Mouse (Mus musculus): ENCODE measurements around the gene Spata2l.
A peak's percentile ranks its signal among the peaks of the same experiment; 100 is the strongest.
"Not testable (repeated sequence)": the region's sequence is repeated elsewhere in the genome, so short reads cannot be mapped to it uniquely, and the experiment has no call there.

Spata2l gene

GRCm38 (mm10) chr8:123235520-123236497 lies at the start of gene Spata2l:
Gene Spata2l (minus strand): TSS chr8:123236233.
- DNase-seq (ENCODE audit: low read depth) = peak; percentile 97

GRCm38 (mm10) chr8:123284493-123284892 lies 48.5 kb upstream of the Spata2l start:
- DNase-seq (ENCODE audit: low read depth) = no peak

GRCm38 (mm10) chr8:123283991-123284390 lies 48.0 kb upstream of the Spata2l start:
- DNase-seq (ENCODE audit: low read depth) = no peak

GRCm38 (mm10) chr8:123282994-123283393 lies 47.0 kb upstream of the Spata2l start:
- not testable (repeated sequence) for DNase-seq (ENCODE audit: low read depth)

- DNase-seq (ENCODE audit: low read depth) = no peak
Observed at GRCm38 (mm10) chr8:123280302-123281094, 44.5 kb upstream of the Spata2l start.

- DNase-seq (ENCODE audit: low read depth) = no peak
Observed at GRCm38 (mm10) chr8:123279828-123280227, 43.8 kb upstream of the Spata2l start.

GRCm38 (mm10) chr8:123278445-123278844 lies 42.4 kb upstream of the Spata2l start:
- DNase-seq (ENCODE audit: low read depth) = no peak

GRCm38 (mm10) chr8:123275096-123275495 lies 39.1 kb upstream of the Spata2l start:
- DNase-seq (ENCODE audit: low read depth) = no peak

- no peak for DNase-seq (ENCODE audit: low read depth)
Observed at GRCm38 (mm10) chr8:123274447-123274846, 38.4 kb upstream of the Spata2l start.

- no peak for DNase-seq (ENCODE audit: low read depth)
Observed at GRCm38 (mm10) chr8:123271901-123272300, 35.9 kb upstream of the Spata2l start.

GRCm38 (mm10) chr8:123271147-123271546 lies 35.1 kb upstream of the Spata2l start:
- DNase-seq (ENCODE audit: low read depth) = no peak

GRCm38 (mm10) chr8:123267926-123268656 lies 32.1 kb upstream of the Spata2l start:
- DNase-seq (ENCODE audit: low read depth) = no peak

GRCm38 (mm10) chr8:123257593-123257992 lies 21.6 kb upstream of the Spata2l start:
- not testable (repeated sequence) for DNase-seq (ENCODE audit: low read depth)

- DNase-seq (ENCODE audit: low read depth) = no peak
Observed at GRCm38 (mm10) chr8:123257114-123257513, 21.1 kb upstream of the Spata2l start.

- no peak for DNase-seq (ENCODE audit: low read depth)
Observed at GRCm38 (mm10) chr8:123255170-123255569, 19.1 kb upstream of the Spata2l start.

GRCm38 (mm10) chr8:123254099-123254885 lies 18.3 kb upstream of the Spata2l start, which contains the start of the genes Zfp276 and Vps9d1:
Gene Zfp276 (plus strand): TSS chr8:123254195.
Gene Vps9d1 (minus strand): TSS chr8:123254348.
- peak; percentile 87 for DNase-seq (ENCODE audit: low read depth)

GRCm38 (mm10) chr8:123253451-123254098 lies 17.5 kb upstream of the Spata2l start:
- no peak for DNase-seq (ENCODE audit: low read depth)

- peak; percentile 21 for DNase-seq (ENCODE audit: low read depth)
Observed at GRCm38 (mm10) chr8:123252925-123253324, 16.9 kb upstream of the Spata2l start.

GRCm38 (mm10) chr8:123250940-123251339 lies 14.9 kb upstream of the Spata2l start:
- no peak for DNase-seq (ENCODE audit: low read depth)

- no peak for DNase-seq (ENCODE audit: low read depth)
Observed at GRCm38 (mm10) chr8:123248596-123248995, 12.6 kb upstream of the Spata2l start.

All from naive thymus-derived CD4-positive, alpha-beta T cell, adult 2 months (primary cell).